Mouse (Mus musculus): ENCODE data around the gene Cd55. TPM values are rescaled to one million over a fixed set of nuclear protein-coding genes. Genes with fewer than 3 reads are reported as not detected.
A peak's percentile ranks its signal among the peaks of the same experiment; 100 is the strongest.
"Not testable (repeated sequence)": the region's sequence is repeated elsewhere in the genome, so short reads cannot be mapped to it uniquely, and the experiment has no call there.

Gene Cd55
- polyA plus RNA-seq, 1 experiment from 2014 or later: 50.9 TPM

GRCm38 (mm10) chr1:130470074-130470473 is 7.5 kb upstream of the Cd55 start:
- WGBS: 73% methylated on average over 4 of the region's 4 CpGs
- no peaks in the 10 kb centered on the region for H3K4me1 ChIP-seq (ENCODE audit: insufficient read depth, low read depth, low read length)

GRCm38 (mm10) chr1:130467453-130467852 is 4.9 kb upstream of the Cd55 start:
- Histone ChIP-seq H3K4me2 (replicated peaks; ENCODE audit: low read depth, low read length) (no peak overlapping the region), H3K4me3 (ENCODE audit: low read depth, low read length) (no peak overlapping the region), H3K4me1 (ENCODE audit: insufficient read depth, low read depth, low read length) (no peaks in the 10 kb centered on the region), H3K27me3 (replicated peaks; ENCODE audit: insufficient read depth, low read length) (no peaks in the 10 kb centered on the region), H3K9ac (replicated peaks; ENCODE audit: low read depth) (no peak overlapping the region), H3K36me3 (ENCODE audit: insufficient read depth, low read length) (no peaks in the 10 kb centered on the region), H3K9me3 (ENCODE audit: low read length) (no peaks in the 10 kb centered on the region), H3K27ac (ENCODE audit: low read length) (no peak overlapping the region)
- ATAC-seq: peak; percentile 13; the same call in 1 of the 2 replicates
- no peak for TF ChIP-seq CTCF (IDR thresholded peaks at IDR 0.05)
- no peak for TF ChIP-seq EP300 (IDR thresholded peaks at IDR 0.05)
- DNase-seq (ENCODE audit: low spot score): peak; percentile 32
- WGBS: 39% methylated on average over 2 of the region's 2 CpGs

More at GRCm38 (mm10) chr1:130470074-130470473, 7.5 kb upstream of the Cd55 start:
- TF ChIP-seq EP300 (IDR thresholded peaks at IDR 0.05): no peak
- TF ChIP-seq CTCF (IDR thresholded peaks at IDR 0.05): no peak
- Histone ChIP-seq H3K9me3 (ENCODE audit: low read length) (no peaks in the 10 kb centered on the region), H3K36me3 (ENCODE audit: insufficient read depth, low read length) (no peaks in the 10 kb centered on the region), H3K9ac (replicated peaks; ENCODE audit: low read depth) (no peak overlapping the region), H3K4me2 (replicated peaks; ENCODE audit: low read depth, low read length) (no peak overlapping the region), H3K27ac (ENCODE audit: low read length) (no peak overlapping the region), H3K27me3 (replicated peaks; ENCODE audit: insufficient read depth, low read length) (no peaks in the 10 kb centered on the region), H3K4me3 (ENCODE audit: low read depth, low read length) (no peak overlapping the region)
- ATAC-seq (no peak), DNase-seq (ENCODE audit: low spot score) (no peak)

- H3K9ac ChIP-seq (replicated peaks; ENCODE audit: low read depth): no peak overlapping the region
- 0 out of 2 replicates have a peak overlapping the region, but pooled peaks have one; percentile 2 for H3K27ac ChIP-seq (ENCODE audit: low read length)
- ATAC-seq: peak; percentile 65
- no peak overlapping the region for H3K4me2 ChIP-seq (replicated peaks; ENCODE audit: low read depth, low read length)
- H3K4me1 ChIP-seq (ENCODE audit: insufficient read depth, low read depth, low read length): no peaks in the 10 kb centered on the region
- no peaks in the 10 kb centered on the region for H3K27me3 ChIP-seq (replicated peaks; ENCODE audit: insufficient read depth, low read length)
- no peaks in the 10 kb centered on the region for H3K9me3 ChIP-seq (ENCODE audit: low read length)
- H3K36me3 ChIP-seq (ENCODE audit: insufficient read depth, low read length): no peaks in the 10 kb centered on the region
- TF ChIP-seq EP300 (IDR thresholded peaks at IDR 0.05) (peak; percentile 67), CTCF (IDR thresholded peaks at IDR 0.05) (no peak)
- no peak overlapping the region for H3K4me3 ChIP-seq (ENCODE audit: low read depth, low read length)
- peak; percentile 65 for DNase-seq (ENCODE audit: low spot score)
These were observed 1.6 kb upstream of the Cd55 start for GRCm38 (mm10) chr1:130464173-130464572.

- no peak for TF ChIP-seq EP300 (IDR thresholded peaks at IDR 0.05)
- no peak for TF ChIP-seq CTCF (IDR thresholded peaks at IDR 0.05)
- H3K27ac ChIP-seq (ENCODE audit: low read length): peak overlapping the region; percentile 80; the same call in 1 of the 2 replicates
- H3K9me3 ChIP-seq (ENCODE audit: low read length): no peaks in the 10 kb centered on the region
- ATAC-seq (peak; percentile 37), DNase-seq (ENCODE audit: low spot score) (peak; percentile 69)
- H3K4me3 ChIP-seq (ENCODE audit: low read depth, low read length): peak overlapping the region; percentile 57
- no peaks in the 10 kb centered on the region for H3K4me1 ChIP-seq (ENCODE audit: insufficient read depth, low read depth, low read length)
- H3K4me2 ChIP-seq (replicated peaks; ENCODE audit: low read depth, low read length): peak overlapping the region; percentile 79
- no peaks in the 10 kb centered on the region for H3K36me3 ChIP-seq (ENCODE audit: insufficient read depth, low read length)
- H3K27me3 ChIP-seq (replicated peaks; ENCODE audit: insufficient read depth, low read length): no peaks in the 10 kb centered on the region
- peak overlapping the region; percentile 48 for H3K9ac ChIP-seq (replicated peaks; ENCODE audit: low read depth)
- 6% methylated on average over 4 of the region's 4 CpGs for WGBS
These were observed 323 bp upstream of the Cd55 start for GRCm38 (mm10) chr1:130462867-130463266.

GRCm38 (mm10) chr1:130455111-130455510 is 7.4 kb downstream of the Cd55 start:
- no peaks in the 10 kb centered on the region for H3K4me1 ChIP-seq (ENCODE audit: insufficient read depth, low read depth, low read length)
- no peak overlapping the region for H3K4me3 ChIP-seq (ENCODE audit: low read depth, low read length)
- H3K4me2 ChIP-seq (replicated peaks; ENCODE audit: low read depth, low read length): no peak overlapping the region
- peak; percentile 52 for DNase-seq (ENCODE audit: low spot score)
- no peaks in the 10 kb centered on the region for H3K9me3 ChIP-seq (ENCODE audit: low read length)
- ATAC-seq: peak; percentile 53
- no peak overlapping the region for H3K9ac ChIP-seq (replicated peaks; ENCODE audit: low read depth)
- TF ChIP-seq CTCF (IDR thresholded peaks at IDR 0.05): 0 out of 2 replicates have a peak, but pooled peaks have one; percentile 7
- no peak for TF ChIP-seq EP300 (IDR thresholded peaks at IDR 0.05)
- H3K27ac ChIP-seq (ENCODE audit: low read length): no peak overlapping the region
- 75% methylated on average over 2 of the region's 2 CpGs for WGBS
- no peaks in the 10 kb centered on the region for H3K27me3 ChIP-seq (replicated peaks; ENCODE audit: insufficient read depth, low read length)
- H3K36me3 ChIP-seq (ENCODE audit: insufficient read depth, low read length): no peaks in the 10 kb centered on the region

GRCm38 (mm10) chr1:130442930-130443329 is 19.6 kb downstream of the Cd55 start:
- H3K4me3 ChIP-seq (ENCODE audit: low read depth, low read length); H3K27ac ChIP-seq (ENCODE audit: low read length); H3K4me2 ChIP-seq (replicated peaks; ENCODE audit: low read depth, low read length); DNase-seq (ENCODE audit: low spot score); H3K36me3 ChIP-seq (ENCODE audit: insufficient read depth, low read length); H3K9me3 ChIP-seq (ENCODE audit: low read length); H3K4me1 ChIP-seq (ENCODE audit: insufficient read depth, low read depth, low read length); ATAC-seq; H3K9ac ChIP-seq (replicated peaks; ENCODE audit: low read depth); H3K27me3 ChIP-seq (replicated peaks; ENCODE audit: insufficient read depth, low read length): not testable (repeated sequence)
- 15% methylated on average over 1 of the region's 1 CpGs for WGBS

- 63% methylated on average over 4 of the region's 4 CpGs for WGBS
- no peak for TF ChIP-seq EP300 (IDR thresholded peaks at IDR 0.05)
- no peak for TF ChIP-seq CTCF (IDR thresholded peaks at IDR 0.05)
These were observed 31.6 kb downstream of the Cd55 start for GRCm38 (mm10) chr1:130430920-130431319.

DNA sequence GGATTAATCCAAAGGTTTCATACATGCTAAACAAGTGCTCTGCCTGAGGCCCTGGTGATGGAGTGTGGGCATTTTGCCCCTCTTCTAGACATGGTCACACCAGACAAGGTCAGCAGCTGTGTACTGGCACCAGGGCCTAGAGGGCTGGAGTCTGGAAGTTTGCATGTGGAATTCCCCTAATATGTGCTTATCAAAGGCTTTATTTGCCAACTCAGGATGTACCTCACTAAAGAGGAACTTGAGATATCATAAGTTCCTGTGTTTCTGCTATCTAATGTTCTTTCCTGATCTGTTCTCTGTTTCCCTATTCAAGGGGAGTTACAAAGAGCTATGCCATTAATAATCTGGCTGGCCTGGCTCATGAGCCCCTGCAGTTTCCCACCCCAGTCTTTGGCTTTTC is 33.9 kb downstream of the Cd55 start:
- H3K27me3 ChIP-seq (replicated peaks; ENCODE audit: insufficient read depth, low read length); H3K27ac ChIP-seq (ENCODE audit: low read length); H3K4me1 ChIP-seq (ENCODE audit: insufficient read depth, low read depth, low read length); H3K36me3 ChIP-seq (ENCODE audit: insufficient read depth, low read length); DNase-seq (ENCODE audit: low spot score); H3K9ac ChIP-seq (replicated peaks; ENCODE audit: low read depth); H3K9me3 ChIP-seq (ENCODE audit: low read length); H3K4me2 ChIP-seq (replicated peaks; ENCODE audit: low read depth, low read length); ATAC-seq; H3K4me3 ChIP-seq (ENCODE audit: low read depth, low read length): not testable (repeated sequence)

More at GRCm38 (mm10) chr1:130430920-130431319, 31.6 kb downstream of the Cd55 start:
- no peaks in the 10 kb centered on the region for H3K4me1 ChIP-seq (ENCODE audit: insufficient read depth, low read depth, low read length)
- H3K4me3 ChIP-seq (ENCODE audit: low read depth, low read length): no peak overlapping the region
- DNase-seq (ENCODE audit: low spot score) (no peak), ATAC-seq (no peak)
- no peaks in the 10 kb centered on the region for H3K9me3 ChIP-seq (ENCODE audit: low read length)
- no peak overlapping the region for H3K9ac ChIP-seq (replicated peaks; ENCODE audit: low read depth)
- H3K27me3 ChIP-seq (replicated peaks; ENCODE audit: insufficient read depth, low read length): no peaks in the 10 kb centered on the region
- no peak overlapping the region for H3K27ac ChIP-seq (ENCODE audit: low read length)
- H3K36me3 ChIP-seq (ENCODE audit: insufficient read depth, low read length): no peaks in the 10 kb centered on the region
- H3K4me2 ChIP-seq (replicated peaks; ENCODE audit: low read depth, low read length): no peak overlapping the region

DNA sequence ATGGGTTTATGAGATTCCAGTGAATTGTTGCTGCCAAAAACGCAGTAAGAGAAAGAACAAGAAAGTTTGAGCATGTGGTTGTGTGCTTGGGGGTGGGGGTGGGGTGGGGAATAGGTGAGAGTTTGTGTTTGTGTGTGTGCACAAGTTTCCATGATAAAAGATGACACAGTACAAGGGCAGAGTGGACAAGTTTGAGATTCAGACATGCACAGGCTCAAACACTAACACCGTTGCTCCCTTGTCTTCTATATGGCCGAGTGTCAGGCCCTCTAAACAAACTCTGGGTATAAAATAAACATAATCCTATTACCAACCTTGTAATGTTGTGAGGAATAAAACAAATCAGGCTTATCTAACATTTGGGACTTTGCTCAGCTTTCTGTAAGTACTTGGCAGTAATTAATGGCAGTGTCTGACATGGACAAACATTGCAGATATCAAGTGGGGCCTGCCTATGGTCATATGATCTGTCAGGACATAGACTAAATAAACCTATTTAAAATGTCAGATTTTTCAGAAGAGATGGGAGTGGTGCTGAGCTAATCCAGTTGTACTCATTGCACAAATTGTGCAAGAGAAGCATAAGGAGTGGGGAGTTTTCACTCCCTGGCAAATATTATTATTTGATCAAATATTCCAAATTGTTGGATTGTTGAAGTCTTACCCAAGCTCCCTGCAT is 35.2 kb downstream of the Cd55 start:
- not testable (repeated sequence) for H3K9ac ChIP-seq (replicated peaks; ENCODE audit: low read depth); H3K36me3 ChIP-seq (ENCODE audit: insufficient read depth, low read length); H3K4me3 ChIP-seq (ENCODE audit: low read depth, low read length); H3K27ac ChIP-seq (ENCODE audit: low read length); H3K9me3 ChIP-seq (ENCODE audit: low read length); H3K27me3 ChIP-seq (replicated peaks; ENCODE audit: insufficient read depth, low read length); H3K4me2 ChIP-seq (replicated peaks; ENCODE audit: low read depth, low read length); H3K4me1 ChIP-seq (ENCODE audit: insufficient read depth, low read depth, low read length)
- peak; percentile 57 for ATAC-seq
- DNase-seq (ENCODE audit: low spot score): peak; percentile 35
- WGBS: 29% methylated on average over 2 of the region's 3 CpGs

All from lung, postnatal 0 days (tissue).